Mouse (Mus musculus) embryonic facial prominence, embryonic 11.5 days (tissue): ENCODE results near the gene Gcnt3. TPM values are rescaled to one million over a fixed set of nuclear protein-coding genes. Genes with fewer than 3 reads are reported as not detected.

Experiments
- ATAC-seq: fragments of 200-750 bp; cut with Nextera tagmentation; replicated peaks from 2 replicates; pipeline ENCODE4 v1.8.0; 2017; ENCODE audit warnings: low read depth; ENCODE audit not compliant: insufficient number of reproducible peaks, low FRiP score, low TSS enrichment
- DNase-seq: peaks from one replicate; pipeline ENCODE4 v3.0.0-alpha.2; 2015; ENCODE audit warnings: low spot score
- H3K27ac ChIP-seq: fragments of 300-500 bp; sonication (generic); replicated peaks from 2 replicates; pipeline ENCODE4 v1.5.1; 2014; ENCODE audit warnings: mild to moderate bottlenecking, low read depth, low read length, control low read depth
- H3K27me3 ChIP-seq: fragments of 300-500 bp; sonication (generic); 2 replicates; pipeline ENCODE4 v1.6.1; 2014; ENCODE audit warnings: mild to moderate bottlenecking, low read length, moderate library complexity, mixed read lengths; ENCODE audit not compliant: control insufficient read depth, insufficient read depth
- H3K36me3 ChIP-seq: fragments of 300-500 bp; sonication (generic); replicated peaks from 2 replicates; pipeline ENCODE4 v1.6.1; 2014; ENCODE audit warnings: low read depth, mild to moderate bottlenecking, low read length, moderate library complexity, mixed read lengths; ENCODE audit not compliant: control insufficient read depth, insufficient read depth
- H3K4me1 ChIP-seq: fragments of 300-500 bp; sonication (generic); 2 replicates; pipeline ENCODE4 v1.6.1; 2014; ENCODE audit warnings: low read length, mixed read lengths; ENCODE audit not compliant: control insufficient read depth, insufficient read depth
- H3K4me2 ChIP-seq: fragments of 300-500 bp; sonication (generic); 2 replicates; pipeline ENCODE4 v1.6.1; 2014; ENCODE audit warnings: low read depth, mild to moderate bottlenecking, control low read depth, low read length, moderate library complexity
- H3K4me3 ChIP-seq: fragments of 300-500 bp; sonication (generic); 2 replicates; pipeline ENCODE4 v1.5.1; 2014; ENCODE audit warnings: low read depth, low read length, control low read depth
- H3K9ac ChIP-seq: fragments of 300-500 bp; sonication (generic); replicated peaks from 2 replicates; pipeline ENCODE4 v1.6.1; 2014; ENCODE audit warnings: mild to moderate bottlenecking, control low read depth, low read length
- H3K9me3 ChIP-seq: fragments of 300-500 bp; sonication (generic); replicated peaks from 2 replicates; pipeline ENCODE4 v1.6.1; 2016; ENCODE audit warnings: mild to moderate bottlenecking, low read length, inconsistent platforms, mixed read lengths; ENCODE audit not compliant: control insufficient read depth
- WGBS: fragments of 180-500 bp; shearing (Covaris S2); extraction: QIAGEN DNeasy Blood & Tissue Kit; methylation state at CpG from one replicate; pipeline ENCODE4 v1.1.7; 2014; 5-methylcytosine and 5-hydroxymethylcytosine counted together
- polyA plus RNA-seq: library from polyadenylated mRNA; unstranded; fragments of >200 nt; fragmentation: Nextera tagmentation; extraction: Ambion mirVana; gene quantifications from 2 replicates; pipeline ENCODE4 v1.2.1, GENCODE M21; 2014

Gcnt3 gene
- polyA plus RNA-seq, 1 experiment from 2014 or later, result not detected

DNA sequence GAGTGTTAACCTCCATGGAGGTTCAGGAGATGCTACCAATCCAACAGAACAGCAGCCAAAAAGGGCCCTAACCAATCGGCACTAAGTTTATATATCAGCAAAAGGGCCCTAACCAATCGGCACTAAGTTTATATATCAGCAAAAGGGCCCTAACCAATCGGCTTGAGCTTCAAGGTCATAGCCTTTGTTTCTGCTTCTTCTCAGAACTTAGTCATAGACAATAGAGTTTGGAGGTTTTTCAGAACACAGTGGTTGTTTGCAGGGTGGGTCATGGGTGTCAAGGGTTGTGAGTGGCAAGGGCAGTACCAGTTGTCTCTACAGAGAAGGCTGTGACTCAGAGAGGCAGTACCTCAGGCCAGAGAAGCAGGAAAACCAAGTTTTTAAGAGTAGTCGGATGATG is 4.2 kb upstream of the Gcnt3 start:
- Histone ChIP-seq H3K4me1 (no peaks in the 10 kb centered on the region), H3K4me2 (no peak overlapping the region), H3K9me3 (no peaks in the 10 kb centered on the region), H3K36me3 (no peaks in the 10 kb centered on the region), H3K27ac (no peak overlapping the region), H3K27me3 (no peaks in the 10 kb centered on the region), H3K4me3 (no peak overlapping the region), H3K9ac (no peak overlapping the region)
- WGBS, result 86% methylated on average over 4 of the region's 4 CpGs
- ATAC-seq (no peak), DNase-seq (no peak)

DNA sequence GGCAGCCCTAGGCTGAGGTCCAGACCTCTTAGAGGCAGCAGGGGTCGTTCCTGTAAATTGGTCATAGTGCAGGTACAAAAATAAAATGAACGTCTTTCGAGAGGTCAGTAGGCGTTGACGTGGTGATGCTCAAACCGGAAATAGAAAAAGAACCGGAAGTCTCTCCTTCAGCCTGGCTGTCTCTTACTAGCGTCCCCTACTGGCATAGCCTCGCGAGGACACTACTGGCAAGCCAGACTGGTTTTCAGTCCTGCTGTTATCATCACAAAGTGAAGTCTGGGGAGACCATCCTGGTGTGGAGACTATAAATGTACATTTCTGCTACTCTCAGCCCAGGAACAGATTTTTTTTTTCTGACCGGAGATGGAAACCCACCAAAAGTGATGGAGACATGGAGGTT is 2.7 kb upstream of the Gcnt3 start:
- WGBS, result 87% methylated on average over 11 of the region's 11 CpGs
- H3K4me2 ChIP-seq, result no peak overlapping the region

DNA sequence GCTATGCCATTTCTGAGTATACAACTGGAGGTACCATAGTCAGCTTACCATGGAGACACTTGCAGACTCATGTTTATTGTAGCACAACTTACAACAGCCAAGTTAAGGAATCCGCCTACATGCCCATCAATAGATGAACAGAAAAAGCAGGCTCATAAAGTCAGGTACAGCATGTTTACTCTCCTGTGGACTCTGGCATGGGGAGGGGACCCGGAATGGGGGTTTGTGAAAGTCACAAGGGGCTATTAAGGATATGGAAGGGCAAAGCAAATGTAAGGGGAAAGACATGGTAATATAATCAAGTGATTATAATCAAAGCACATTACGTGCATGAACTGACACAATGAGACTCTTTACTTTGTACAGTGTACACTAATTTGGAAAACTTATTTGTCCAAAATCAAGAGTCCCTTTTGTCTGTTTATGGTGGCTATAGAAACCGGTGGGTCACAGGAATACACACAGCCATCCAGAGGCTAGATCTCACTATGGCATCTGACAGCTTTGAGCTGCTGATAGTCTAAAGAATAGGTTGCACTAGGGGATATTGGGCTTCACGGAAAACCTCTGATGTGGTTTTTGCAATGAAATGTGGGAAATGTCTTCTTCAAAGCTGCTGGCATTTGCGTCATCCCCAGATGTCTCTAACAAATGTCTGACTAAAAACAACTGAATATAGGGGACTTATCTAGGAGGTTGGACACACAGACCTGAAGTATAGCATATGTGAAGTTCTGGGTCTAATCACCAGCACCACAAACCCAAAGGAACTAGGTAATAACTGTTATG is 1.9 kb upstream of the Gcnt3 start:
- no peak overlapping the region for H3K4me3 ChIP-seq
- H3K4me2 ChIP-seq, result no peak overlapping the region
- 86% methylated on average over 6 of the region's 6 CpGs for WGBS
- ATAC-seq (no peak), DNase-seq (no peak)
- H3K36me3 ChIP-seq, result no peaks in the 10 kb centered on the region
- H3K27ac ChIP-seq, result no peak overlapping the region
- no peaks in the 10 kb centered on the region for H3K9me3 ChIP-seq
- H3K4me1 ChIP-seq, result no peaks in the 10 kb centered on the region
- no peaks in the 10 kb centered on the region for H3K27me3 ChIP-seq
- no peak overlapping the region for H3K9ac ChIP-seq

More for the DNA sequence above, 2.7 kb upstream of the Gcnt3 start:
- Histone ChIP-seq H3K27me3 (no peaks in the 10 kb centered on the region), H3K36me3 (no peaks in the 10 kb centered on the region), H3K4me3 (no peak overlapping the region), H3K9me3 (no peaks in the 10 kb centered on the region), H3K4me1 (no peaks in the 10 kb centered on the region), H3K27ac (no peak overlapping the region), H3K9ac (no peak overlapping the region)
- ATAC-seq, result no peak
- DNase-seq, result no peak

DNA sequence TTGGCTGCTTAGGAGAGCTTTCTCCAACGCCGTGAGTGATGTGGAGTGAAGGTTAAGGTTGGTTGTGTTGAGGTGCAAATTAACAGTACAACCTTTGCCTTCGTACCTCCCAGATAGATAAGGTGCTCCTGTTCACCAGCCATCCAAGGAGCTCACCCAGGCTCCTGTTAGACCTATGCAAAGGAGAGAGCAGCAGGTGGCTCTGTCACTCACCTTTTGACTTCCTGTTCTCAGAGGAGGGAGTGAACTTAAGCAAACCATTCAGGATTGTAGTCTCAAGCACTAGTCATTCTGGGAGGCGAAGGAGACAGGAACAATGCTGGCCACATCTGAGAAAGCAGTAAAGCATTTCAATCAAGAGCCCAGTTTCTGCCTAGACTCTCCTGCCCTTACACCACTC is 1.2 kb downstream of the Gcnt3 start:
- no peaks in the 10 kb centered on the region for H3K9me3 ChIP-seq
- no peaks in the 10 kb centered on the region for H3K27me3 ChIP-seq
- no peak overlapping the region for H3K9ac ChIP-seq
- 70% methylated on average over 4 of the region's 4 CpGs for WGBS
- no peak overlapping the region for H3K4me3 ChIP-seq
- no peak overlapping the region for H3K27ac ChIP-seq
- H3K4me2 ChIP-seq, result no peak overlapping the region
- ATAC-seq, result no peak
- H3K36me3 ChIP-seq, result no peaks in the 10 kb centered on the region
- no peaks in the 10 kb centered on the region for H3K4me1 ChIP-seq
- DNase-seq, result no peak

DNA sequence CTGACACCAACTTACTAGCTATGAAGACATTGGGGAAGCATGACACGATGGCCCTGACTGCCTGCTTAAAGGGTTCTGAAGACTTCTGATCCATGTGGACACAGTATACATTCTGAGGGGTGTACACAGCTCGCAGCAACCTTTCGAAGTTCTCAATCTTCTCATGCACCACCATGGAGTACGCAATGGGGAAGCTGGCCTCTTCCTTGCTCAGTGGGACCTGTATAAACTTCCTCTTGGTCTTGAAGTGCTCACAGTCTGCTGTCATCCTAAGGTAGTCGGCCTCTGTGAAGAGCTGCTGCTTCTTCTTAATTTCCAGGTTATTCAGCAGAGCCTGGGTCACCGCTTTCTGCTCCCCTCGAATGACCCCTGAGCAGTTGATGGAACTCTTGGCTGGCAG is 3.2 kb downstream of the Gcnt3 start:
- H3K4me1 ChIP-seq, result no peaks in the 10 kb centered on the region
- no peak overlapping the region for H3K27ac ChIP-seq
- no peaks in the 10 kb centered on the region for H3K9me3 ChIP-seq
- H3K36me3 ChIP-seq, result no peaks in the 10 kb centered on the region
- H3K27me3 ChIP-seq, result no peaks in the 10 kb centered on the region
- H3K9ac ChIP-seq, result no peak overlapping the region
- ATAC-seq, result no peak
- no peak overlapping the region for H3K4me3 ChIP-seq
- no peak for DNase-seq
- H3K4me2 ChIP-seq, result no peak overlapping the region
- WGBS, result 89% methylated on average over 7 of the region's 7 CpGs

DNA sequence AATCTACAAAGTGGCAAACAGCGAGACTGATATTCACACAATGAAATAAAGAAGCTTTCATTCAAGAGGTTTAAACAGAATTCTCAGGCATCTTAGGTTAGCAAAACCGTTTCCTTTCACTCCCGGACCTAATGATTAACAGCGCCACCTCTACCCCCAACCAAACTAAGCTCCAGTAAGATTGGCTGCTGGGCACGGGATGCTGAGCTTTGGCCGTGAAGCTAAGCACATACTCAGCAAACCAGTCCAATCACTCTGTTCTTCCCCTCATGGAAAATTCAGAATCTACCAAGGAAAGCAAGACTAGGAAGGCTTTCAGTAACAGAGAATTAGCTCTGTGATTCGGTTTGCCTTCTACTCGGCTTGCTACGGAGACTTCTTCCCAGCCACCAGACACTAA is 4.8 kb downstream of the Gcnt3 start:
- H3K4me3 ChIP-seq, result no peak overlapping the region
- no peak overlapping the region for H3K9ac ChIP-seq
- no peaks in the 10 kb centered on the region for H3K36me3 ChIP-seq
- DNase-seq (no peak), ATAC-seq (no peak)
- 70% methylated on average over 9 of the region's 9 CpGs for WGBS
- no peak overlapping the region for H3K27ac ChIP-seq
- H3K27me3 ChIP-seq, result no peaks in the 10 kb centered on the region
- H3K4me1 ChIP-seq, result no peaks in the 10 kb centered on the region
- H3K9me3 ChIP-seq, result no peaks in the 10 kb centered on the region
- no peak overlapping the region for H3K4me2 ChIP-seq

DNA sequence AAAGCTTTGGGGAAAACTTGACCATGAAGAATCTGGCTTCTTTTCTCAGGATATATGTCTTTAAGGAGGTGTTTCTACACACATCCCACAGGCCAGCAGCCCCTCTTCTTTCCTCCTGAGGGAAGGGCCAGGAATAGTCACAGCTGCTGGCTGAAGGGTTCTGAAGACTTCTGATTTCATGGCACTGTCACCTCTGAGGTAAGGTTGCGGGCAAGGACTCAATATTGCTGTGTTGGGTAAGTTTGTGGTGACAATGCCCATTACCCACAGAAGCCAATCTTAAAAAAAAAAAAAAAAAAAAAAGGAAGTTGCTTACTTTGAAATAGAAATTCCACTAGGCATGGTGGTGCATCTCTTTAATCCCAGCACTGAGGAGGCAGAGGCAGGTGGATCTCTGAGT is 5.7 kb downstream of the Gcnt3 start:
- Histone ChIP-seq H3K27ac (no peak overlapping the region), H3K4me2 (no peak overlapping the region), H3K9ac (no peak overlapping the region), H3K4me1 (no peaks in the 10 kb centered on the region), H3K36me3 (no peaks in the 10 kb centered on the region), H3K9me3 (no peaks in the 10 kb centered on the region), H3K27me3 (no peaks in the 10 kb centered on the region), H3K4me3 (no peak overlapping the region)
- ATAC-seq (no peak), DNase-seq (no peak)
- 92% methylated on average over 1 of the region's 1 CpGs for WGBS

DNA sequence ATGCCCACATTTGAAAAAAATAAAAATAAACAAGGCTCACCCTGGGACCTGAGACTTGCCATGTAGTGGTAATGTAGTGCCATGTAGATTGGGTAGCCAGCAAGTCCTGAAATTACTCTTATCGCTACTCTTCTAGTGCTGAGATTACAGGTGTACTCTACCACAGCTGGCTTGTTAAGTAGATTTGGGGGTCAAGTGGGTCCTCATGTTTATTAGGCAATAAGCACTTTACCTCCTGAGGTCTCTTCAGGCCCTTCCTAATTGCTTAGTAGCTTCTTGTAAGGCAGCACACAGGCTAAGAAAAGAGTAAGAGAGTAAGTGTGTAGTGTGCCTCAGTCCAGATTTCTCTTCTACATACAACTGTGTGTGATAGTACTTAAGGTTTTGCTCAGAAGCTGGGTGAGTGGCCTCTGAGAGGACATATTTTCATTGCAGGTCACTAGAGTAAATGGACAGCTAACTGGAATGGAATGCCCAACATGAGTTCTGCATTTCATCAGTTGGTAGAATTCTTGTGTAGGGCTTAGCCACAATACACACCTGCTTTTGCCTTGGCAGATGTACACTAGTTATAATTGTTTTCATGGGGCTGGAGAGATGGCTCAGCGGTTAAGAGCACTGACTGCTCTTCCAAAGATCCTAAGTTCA is 12.4 kb downstream of the Gcnt3 start:
- DNase-seq (no peak), ATAC-seq (no peak)
- no peaks in the 10 kb centered on the region for H3K4me1 ChIP-seq
- 85% methylated on average over 2 of the region's 2 CpGs for WGBS
- no peaks in the 10 kb centered on the region for H3K36me3 ChIP-seq
- H3K9me3 ChIP-seq, result no peaks in the 10 kb centered on the region
- no peak overlapping the region for H3K4me3 ChIP-seq
- H3K4me2 ChIP-seq, result no peak overlapping the region
- no peaks in the 10 kb centered on the region for H3K27me3 ChIP-seq
- no peak overlapping the region for H3K27ac ChIP-seq
- H3K9ac ChIP-seq, result no peak overlapping the region
